Mouse (Mus musculus) cerebellum, adult 11-12 months (tissue): Measurements from ENCODE around the gene Olfr96.

ENCODE experiments used
- DNase-seq: peaks from one replicate; pipeline ENCODE4 v3.0.0; 2022

Olfr96 gene

DNA sequence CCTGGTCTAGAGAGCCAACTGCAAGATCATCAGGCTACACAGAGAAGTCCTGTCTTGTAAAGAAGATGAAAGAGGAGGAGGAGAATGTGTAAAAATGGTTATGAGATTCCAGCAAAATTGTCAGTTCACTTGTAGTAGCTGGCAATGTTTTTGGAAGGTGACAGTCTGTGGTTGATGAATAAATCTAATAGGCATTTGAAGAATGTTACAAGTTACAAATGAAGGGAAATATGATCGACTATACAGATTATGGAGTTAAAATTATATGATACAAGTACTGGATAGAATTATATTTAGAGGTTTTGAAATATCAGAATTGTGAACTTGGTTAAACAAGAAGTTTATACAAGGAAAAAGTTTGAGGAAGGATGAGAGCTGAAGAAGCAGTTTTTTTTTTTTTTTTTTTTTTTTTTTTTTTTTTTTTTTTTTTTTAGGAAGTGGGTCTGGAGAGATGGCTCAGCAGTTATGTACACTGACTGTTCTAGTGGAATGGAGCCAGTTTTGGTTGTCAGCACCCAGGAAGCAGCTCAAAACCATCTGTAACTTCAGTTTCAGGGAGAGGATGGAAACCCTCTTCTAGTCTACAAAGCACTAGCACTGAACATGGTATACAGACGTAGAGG is 55.8 kb downstream of the Olfr96 start:
- no peak for DNase-seq
